Mouse (Mus musculus) gastrocnemius, postnatal 4 days (tissue): Measurements from ENCODE around the gene Glra4. TPM values are rescaled to one million over a fixed set of nuclear protein-coding genes. Genes with fewer than 3 reads are reported as not detected.
A peak's percentile ranks its signal among the peaks of the same experiment; 100 is the strongest.
"Not testable (repeated sequence)": the region's sequence is repeated elsewhere in the genome, so short reads cannot be mapped to it uniquely, and the experiment has no call there.

Experiments used
- DNase-seq, 2 experiments: peaks; one replicate each; pipeline ENCODE4 v3.0.0; 2021 to 2022; ENCODE audit warnings: low spot score in 2 of 2, mixed read lengths in 2 of 2
- total RNA-seq, 2 experiments: library from RNA; stranded (reverse); gene quantifications; 2 replicates each; pipeline ENCODE4 v1.2.3; 2021

The Glra4 gene
- total RNA-seq, 2 experiments from 2014 or later = not detected

DNA sequence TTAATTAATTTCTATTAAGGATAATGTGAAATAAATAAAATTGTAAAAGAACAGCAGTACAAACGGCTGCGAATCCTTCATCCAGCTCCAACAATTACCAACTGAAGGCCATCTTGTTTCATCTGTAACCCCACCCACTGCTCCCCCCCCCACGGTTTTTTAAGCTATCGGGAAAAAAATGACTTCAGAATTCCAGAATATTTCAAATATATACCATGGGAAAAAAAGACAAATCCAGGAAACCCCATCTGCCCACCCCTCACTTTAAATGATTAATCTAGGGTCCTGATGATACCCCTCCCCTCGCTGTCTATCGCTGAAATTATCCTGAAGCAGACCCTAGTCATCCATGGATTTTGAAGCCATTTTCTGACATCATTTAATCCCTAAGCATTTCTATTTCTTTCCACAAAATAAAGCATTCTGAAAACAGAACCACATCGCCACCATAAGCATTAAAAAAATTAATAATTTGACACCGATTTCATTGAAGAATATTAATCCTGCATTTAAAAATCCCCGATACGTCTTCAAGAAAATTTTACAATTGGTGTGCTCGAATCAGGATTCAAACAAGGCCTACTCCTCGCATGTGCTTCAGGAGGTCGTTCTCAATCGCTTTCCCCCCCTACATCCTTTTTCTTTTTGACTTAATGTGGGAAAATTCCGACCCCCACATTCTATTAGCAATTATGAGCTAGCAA is 39.7 kb downstream of the Glra4 start:
- DNase-seq = no peak

DNA sequence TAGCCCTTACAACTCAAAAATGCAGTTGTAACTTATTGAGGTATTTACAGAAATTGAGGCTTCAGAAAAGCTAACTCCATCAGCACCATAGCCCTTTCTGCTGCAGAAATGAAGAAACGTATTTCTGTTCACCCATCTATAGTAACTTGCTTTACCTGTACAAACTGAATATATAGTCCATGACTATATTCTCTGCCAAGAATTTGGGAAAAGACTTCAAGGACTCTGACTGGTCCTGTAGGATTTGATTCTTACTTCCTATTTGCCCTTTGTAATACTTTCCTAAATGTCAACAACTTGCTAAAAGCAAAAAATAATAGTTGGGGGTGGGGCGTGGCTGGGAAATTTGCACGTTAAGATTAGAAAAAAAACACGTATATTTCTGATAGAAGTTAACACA is 47.9 kb downstream of the Glra4 start:
- DNase-seq = no peak

GRCm38 (mm10) chrX:136714742-136715474 is 65.0 kb downstream of the Glra4 start:
- DNase-seq = not testable (repeated sequence)

GRCm38 (mm10) chrX:136708782-136709181 is 71.2 kb downstream of the Glra4 start:
- no peak for DNase-seq

- peak in 1 of 2 experiments; percentile 18 for DNase-seq
These were observed 71.7 kb downstream of the Glra4 start for GRCm38 (mm10) chrX:136708168-136708681.

Other genes with a start within 250 kb of the Glra4 start
- not detected for gene Kir3dl2, start 236.1 kb downstream of the Glra4 start, total RNA-seq
- 10 to 100 TPM; 20.5 to 42.4 TPM for gene Tceal3, start 189.3 kb downstream of the Glra4 start, total RNA-seq
- 10 to 100 TPM; 10.7 to 12.7 TPM for gene Tceal1, start 72.2 kb downstream of the Glra4 start, total RNA-seq
- 100 to 1,000 TPM; 330 to 342 TPM for gene Morf4l2, start 36.5 kb downstream of the Glra4 start, total RNA-seq
- gene Plp1, start 42.5 kb upstream of the Glra4 start, total RNA-seq = 10 to 100 TPM; 19.2 to 19.7 TPM
- under 1 TPM; 0.21 to 0.54 TPM for gene Rab9b, start 88.6 kb upstream of the Glra4 start, total RNA-seq
- gene H2bfm, start 147.2 kb upstream of the Glra4 start, total RNA-seq = not detected
- gene Tmsb15b2, start 195.4 kb upstream of the Glra4 start, total RNA-seq = 10 to 100 TPM in 1 of 2 experiments, 1 to 10 TPM in 1; 5.6 to 22.0 TPM
- under 1 TPM in 1 of 2 experiments, not detected in 1; 0.78 TPM for gene Tmsb15l, start 196.7 kb upstream of the Glra4 start, total RNA-seq
- 1 to 10 TPM; 1.5 to 5.1 TPM for gene Tmsb15b1, start 196.7 kb upstream of the Glra4 start, total RNA-seq
- under 1 TPM; 0.22 to 0.39 TPM for gene Zcchc18, start 213.0 kb upstream of the Glra4 start, total RNA-seq